Mouse (Mus musculus) testis, postnatal 14 days (tissue): ENCODE data around the gene Anks1b.

Experiments
- DNase-seq: peaks from one replicate; pipeline ENCODE4 v3.0.0; 2021; ENCODE audit warnings: low spot score

The Anks1b gene

GRCm38 (mm10) chr10:90965671-90966315 lies 1092.5 kb downstream of the Anks1b start:
- DNase-seq = no peak

- no peak for DNase-seq
These were observed 1093.5 kb downstream of the Anks1b start for GRCm38 (mm10) chr10:90966821-90967220.

GRCm38 (mm10) chr10:90968247-90968646 lies 1094.9 kb downstream of the Anks1b start:
- no peak for DNase-seq

GRCm38 (mm10) chr10:90969355-90970174 lies 1096.3 kb downstream of the Anks1b start:
- DNase-seq = peak; percentile 24

- DNase-seq = no peak
These were observed 1097.3 kb downstream of the Anks1b start for GRCm38 (mm10) chr10:90970560-90970959.

GRCm38 (mm10) chr10:90974084-90974483 lies 1100.8 kb downstream of the Anks1b start:
- DNase-seq = no peak

- no peak for DNase-seq
These were observed 1101.2 kb downstream of the Anks1b start for GRCm38 (mm10) chr10:90974491-90974890.

GRCm38 (mm10) chr10:90981811-90982210 lies 1108.5 kb downstream of the Anks1b start:
- no peak for DNase-seq

- no peak for DNase-seq
These were observed 1109.7 kb downstream of the Anks1b start for GRCm38 (mm10) chr10:90983046-90983445.

- no peak for DNase-seq
These were observed 1117.0 kb downstream of the Anks1b start for GRCm38 (mm10) chr10:90990340-90990739.

GRCm38 (mm10) chr10:90992237-90992636 lies 1118.9 kb downstream of the Anks1b start:
- DNase-seq = no peak

GRCm38 (mm10) chr10:90993869-90994268 lies 1120.6 kb downstream of the Anks1b start:
- no peak for DNase-seq

- DNase-seq = no peak
These were observed 1126.6 kb downstream of the Anks1b start for GRCm38 (mm10) chr10:90999899-91000298.

GRCm38 (mm10) chr10:91001421-91001820 lies 1128.1 kb downstream of the Anks1b start:
- DNase-seq = no peak

- no peak for DNase-seq
These were observed 1132.7 kb downstream of the Anks1b start for GRCm38 (mm10) chr10:91005858-91006538.
